Mouse (Mus musculus) layer of hippocampus, adult 18-20 months (tissue): ENCODE results near the gene Gramd4. TPM values are rescaled to one million over a fixed set of nuclear protein-coding genes. Genes with fewer than 3 reads are reported as not detected.
"Not testable (repeated sequence)": the region's sequence is repeated elsewhere in the genome, so short reads cannot be mapped to it uniquely, and the experiment has no call there.

Source experiments
- DNase-seq, 2 experiments: peaks; one replicate each; pipeline ENCODE4 v3.0.0; 2022; ENCODE audit warnings: low spot score in 2 of 2
- total RNA-seq, 2 experiments: library from RNA; stranded (reverse); gene quantifications; 2 replicates each; pipeline ENCODE4 v1.2.3; 2021

The Gramd4 gene
- total RNA-seq, 2 experiments from 2014 or later: 30.7 to 34.5 TPM

DNA sequence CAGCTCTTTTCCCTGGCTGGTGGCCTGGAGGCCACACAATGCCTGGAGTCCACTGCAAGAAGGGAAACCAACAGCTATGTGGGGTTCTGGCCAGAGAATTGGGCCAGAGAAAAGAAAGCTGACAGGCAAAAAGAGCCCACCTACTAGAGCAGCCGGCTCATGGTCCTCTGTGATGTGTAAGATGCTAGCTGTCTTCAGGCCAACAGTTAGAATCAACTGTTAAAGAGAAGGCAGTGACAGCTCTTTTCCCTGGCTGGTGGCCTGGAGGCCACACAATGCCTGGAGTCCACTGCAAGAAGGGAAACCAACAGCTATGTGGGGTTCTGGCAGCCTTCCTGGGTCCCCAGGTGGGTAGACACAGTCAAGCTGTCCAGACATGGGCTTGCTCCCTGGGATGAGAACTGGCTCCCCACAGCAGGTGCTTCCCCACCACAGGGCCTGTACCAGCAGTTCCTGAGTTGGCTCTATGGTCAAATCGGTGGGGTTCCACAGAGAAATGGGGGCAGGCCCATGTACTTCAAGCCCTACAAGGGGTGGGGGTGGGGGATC lies 120.3 kb downstream of the Gramd4 start:
- not testable (repeated sequence) for DNase-seq

DNA sequence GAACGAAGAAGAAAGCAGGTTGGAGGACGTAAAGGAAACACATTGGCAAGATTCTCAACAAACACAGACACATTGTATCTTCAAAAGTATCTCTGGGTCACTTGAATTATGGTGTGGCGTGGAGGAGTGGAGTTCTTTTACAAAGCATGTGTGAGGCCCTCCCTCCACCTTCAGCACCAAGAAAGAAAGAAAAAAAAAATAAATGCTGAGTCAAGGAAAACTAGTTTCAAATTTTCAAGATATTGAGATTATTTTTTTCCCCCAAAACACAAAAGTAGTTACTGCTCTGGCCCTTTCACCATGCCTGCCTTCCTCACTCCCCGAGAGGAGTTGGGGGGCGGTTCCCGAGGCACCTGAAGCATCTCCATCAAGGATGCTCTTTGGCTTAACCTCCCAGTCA lies 121.1 kb downstream of the Gramd4 start:
- DNase-seq: no peak

DNA sequence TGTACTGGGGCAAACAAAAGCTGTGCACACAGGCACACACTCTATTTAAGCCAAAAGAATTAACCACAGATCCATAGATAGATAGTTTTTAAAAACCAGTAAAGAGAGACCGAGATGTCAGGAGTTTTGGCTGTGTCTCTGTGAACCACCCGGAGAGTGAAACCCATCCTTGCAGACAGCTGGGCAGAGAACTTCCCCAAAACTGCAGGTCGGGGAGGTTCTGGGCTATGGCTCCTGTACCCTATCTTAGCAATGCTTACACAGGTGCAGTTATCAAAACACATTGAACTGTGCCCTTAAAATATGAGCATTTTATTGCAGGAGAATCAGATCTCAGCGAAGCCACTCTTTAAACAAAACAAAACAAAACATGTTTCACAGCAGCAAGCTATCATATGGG lies 122.9 kb downstream of the Gramd4 start:
- no peak for DNase-seq

DNA sequence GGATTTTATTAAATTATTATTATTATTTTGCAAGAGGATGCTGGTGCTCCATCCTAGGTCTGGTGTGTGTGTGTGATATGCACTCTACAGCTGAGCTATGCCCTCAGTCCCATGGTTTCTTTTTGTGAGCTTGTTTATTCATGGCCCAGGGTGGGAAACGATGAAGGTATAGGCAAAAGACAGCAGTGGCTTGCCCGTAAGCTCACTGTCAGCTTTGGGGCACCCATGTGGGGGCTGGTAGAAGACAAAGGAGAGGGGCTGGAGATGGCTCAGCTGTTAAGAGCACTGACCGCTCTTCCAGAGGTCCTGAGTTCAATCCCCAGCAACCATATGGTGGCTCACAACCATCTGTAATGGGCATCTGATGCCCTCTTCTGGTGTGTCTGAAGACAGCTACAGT lies 123.8 kb downstream of the Gramd4 start:
- not testable (repeated sequence) for DNase-seq

DNA sequence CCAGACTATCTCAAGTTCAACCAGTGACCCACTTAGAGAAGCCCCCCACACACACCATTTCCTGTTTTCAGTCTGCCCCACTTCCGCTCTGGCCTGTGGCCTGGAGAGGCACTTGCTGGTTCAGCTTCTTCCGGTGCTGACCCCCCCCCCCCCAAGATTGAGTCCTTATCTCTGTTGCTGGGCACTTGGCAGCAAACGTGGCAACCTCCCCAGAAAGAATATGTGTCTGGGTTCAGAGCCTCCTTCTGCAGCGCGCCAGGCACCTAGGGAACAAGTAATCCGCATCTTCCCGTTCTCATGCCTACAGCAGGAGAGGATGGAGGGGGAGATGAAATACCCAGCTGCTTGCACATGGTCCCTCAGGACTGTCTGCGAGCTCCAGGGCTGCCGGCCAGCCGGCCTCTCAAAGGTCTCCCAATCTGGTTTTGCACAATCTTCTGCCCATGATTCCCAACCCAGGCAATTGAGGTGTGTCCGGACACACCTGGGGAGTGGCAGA lies 124.5 kb downstream of the Gramd4 start:
- DNase-seq: no peak

DNA sequence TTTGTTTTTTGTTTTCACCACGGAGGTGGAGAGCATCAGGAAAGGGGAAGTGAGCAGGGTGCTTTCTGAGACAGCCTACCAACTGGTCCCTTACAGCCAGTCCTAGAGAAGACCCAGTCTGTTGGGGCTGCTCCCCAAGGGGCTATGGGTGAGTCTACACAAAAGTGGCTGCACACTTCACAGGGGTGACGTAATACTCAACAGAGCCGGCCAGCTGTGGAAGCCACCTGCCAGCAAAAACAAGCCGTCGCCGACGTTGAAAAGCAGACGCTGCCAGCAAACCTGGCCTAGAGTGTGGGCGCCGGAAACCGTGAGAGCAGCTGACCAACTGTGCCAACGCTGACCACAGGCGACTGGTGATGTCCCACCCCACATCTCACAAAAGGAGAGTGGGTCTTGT lies 125.2 kb downstream of the Gramd4 start:
- DNase-seq: no peak

DNA sequence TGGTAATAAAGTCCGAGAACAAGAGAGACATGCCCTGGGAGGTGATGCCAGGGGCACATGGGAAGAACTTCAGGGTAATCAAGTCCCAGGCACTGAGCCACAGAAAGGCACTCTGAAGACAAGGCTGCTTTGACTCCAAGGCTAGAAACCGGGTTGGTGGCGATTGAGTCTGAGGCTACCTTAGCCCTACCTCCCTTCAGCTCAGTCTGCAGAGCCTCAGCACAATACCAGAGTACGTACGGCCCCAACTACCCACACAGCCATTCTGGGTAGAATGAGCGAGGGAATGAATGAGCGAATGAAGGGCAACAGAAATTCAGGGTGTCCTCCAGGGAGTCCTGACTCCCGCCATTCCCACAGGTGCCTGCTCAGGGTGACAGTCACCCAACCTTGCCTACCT lies 126.0 kb downstream of the Gramd4 start:
- DNase-seq: no peak

DNA sequence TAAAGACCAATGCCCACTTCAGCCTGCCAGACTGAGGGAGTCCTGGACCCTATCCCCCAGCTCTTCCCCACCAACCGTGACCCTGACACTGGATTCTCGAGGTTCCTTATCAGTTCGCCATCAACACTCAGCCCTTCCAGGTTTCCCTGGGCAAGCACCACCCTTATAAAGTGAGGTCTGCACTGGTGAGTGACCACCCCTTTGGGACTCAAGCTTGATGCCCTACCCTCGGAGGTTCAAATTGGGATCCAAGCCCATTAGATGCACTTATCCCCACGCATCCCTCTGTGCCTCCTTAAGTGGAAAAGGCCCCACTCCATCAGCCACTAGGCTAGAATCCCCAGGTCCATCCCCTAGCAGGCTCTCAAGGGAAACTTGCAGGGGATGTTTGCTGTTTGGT lies 126.6 kb downstream of the Gramd4 start:
- no peak for DNase-seq

DNA sequence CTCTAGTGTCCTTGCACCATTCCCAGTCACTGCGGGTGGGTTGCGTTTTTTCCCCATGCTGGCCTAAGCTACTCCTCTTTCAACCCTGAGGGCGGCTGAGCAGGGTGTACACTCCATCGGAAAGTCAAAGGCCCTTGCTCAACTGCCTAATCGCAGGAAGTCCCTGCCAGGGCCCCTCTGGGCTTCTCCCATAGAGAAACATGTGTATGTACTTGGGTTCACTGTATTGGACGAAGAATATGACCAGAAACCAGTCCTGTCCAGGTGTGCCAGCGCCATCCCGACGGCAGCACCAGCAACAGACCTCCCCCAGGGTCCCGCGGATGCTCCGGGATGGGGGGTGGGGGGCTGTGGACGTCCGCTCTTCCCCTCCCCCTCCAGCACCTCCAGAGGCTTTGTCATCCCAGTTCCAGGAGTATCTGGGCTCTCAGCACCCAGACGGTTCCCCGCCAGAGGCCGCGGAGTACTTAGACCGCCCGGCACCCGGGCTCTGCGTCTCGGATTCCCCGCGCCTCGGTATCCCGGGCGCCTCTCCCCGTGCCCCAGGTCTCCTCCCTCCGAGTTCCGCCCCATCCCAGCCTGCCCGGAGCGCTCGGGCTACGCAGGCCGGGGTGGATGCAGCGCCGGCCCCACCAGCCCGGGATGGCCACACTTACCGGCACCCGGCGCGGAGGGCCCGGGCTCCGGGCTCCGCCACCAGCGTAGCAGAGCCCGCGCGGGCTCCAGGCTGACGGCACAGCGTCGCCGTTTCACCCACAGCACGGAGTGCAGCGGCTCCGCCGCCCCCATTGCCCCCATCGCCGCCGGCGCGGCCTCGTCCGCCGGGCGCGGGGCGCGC lies 127.6 kb downstream of the Gramd4 start:
- no peak for DNase-seq

DNA sequence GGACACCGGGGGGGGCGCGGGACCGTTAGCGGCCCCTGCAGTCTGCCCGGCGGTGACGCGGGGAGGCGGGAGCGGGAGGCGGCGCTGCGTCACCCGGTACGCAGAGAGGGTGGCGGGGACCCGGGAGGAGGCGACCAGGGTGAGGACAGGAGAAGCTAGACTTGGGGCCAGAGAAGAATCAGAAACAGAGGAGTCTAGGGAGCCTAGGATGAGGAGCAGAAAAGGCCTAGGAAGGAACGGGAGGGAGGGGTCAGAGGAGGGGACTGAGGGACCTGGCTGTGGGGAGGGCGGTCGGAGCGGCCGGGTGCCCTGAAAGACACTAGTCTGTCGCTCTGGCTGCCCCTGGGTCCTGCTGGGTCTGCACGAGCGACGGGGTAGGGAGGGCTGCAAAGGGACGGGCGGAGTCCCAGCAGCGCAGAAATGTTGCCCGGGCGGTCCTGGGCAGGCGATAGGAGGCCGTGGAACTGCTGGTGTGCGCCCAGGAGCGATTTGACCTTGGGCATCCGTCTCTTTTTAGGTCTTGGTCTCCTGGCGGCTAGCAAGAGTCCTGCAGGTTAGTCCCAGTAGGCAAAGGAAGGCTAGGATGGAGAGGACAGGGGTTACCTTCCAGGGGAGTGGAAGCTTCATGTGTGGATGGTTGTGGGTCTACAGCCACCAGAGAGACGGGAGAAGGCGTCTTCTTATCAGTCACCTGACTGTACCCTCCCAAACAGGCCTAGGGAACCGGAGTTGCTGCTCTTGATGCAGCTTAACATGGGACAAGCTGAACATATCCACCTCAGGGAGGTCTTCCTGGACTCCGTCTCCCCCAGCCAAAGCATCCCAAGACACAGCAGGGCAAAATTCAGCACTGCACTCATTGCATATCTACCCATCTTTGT lies 128.4 kb downstream of the Gramd4 start, which contains the start of gene Cerk:
Gene Cerk, minus strand, starts transcription at position 453 of the 881 bp plus-strand sequence.
- peak; percentile 82 to 85 for DNase-seq

DNA sequence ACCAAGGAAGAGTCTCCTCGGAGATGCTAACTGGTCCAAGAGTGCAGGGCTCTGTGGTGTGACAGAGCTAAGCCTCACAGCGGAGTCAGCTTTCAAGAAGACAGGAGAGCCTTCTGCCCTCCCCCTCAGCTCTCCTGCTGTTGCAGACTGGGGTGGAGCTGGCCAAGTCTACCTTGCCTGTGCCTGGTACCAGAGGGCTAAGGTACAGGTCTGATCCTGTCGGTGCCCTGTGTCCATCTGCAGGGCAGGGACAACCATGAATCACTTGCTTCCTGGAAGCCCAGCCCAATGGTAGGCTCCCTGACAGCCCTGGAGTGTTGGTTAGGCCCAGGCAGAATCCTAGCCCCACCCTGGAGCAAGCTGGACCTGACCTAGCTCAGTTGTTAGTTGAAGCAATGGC lies 129.2 kb downstream of the Gramd4 start:
- DNase-seq: no peak

Other genes with a start within 250 kb of the Gramd4 start
- 10 to 100 TPM; 16.5 to 20.0 TPM for gene Cdpf1, start 246.0 kb upstream of the Gramd4 start, total RNA-seq
- under 1 TPM; 0.62 to 0.63 TPM for gene Pkdrej, start 236.0 kb upstream of the Gramd4 start, total RNA-seq
- gene Ttc38, start 225.4 kb upstream of the Gramd4 start, total RNA-seq: 1 to 10 TPM; 5.0 to 6.7 TPM
- gene Gtse1, start 197.9 kb upstream of the Gramd4 start, total RNA-seq: under 1 TPM; 0.30 to 0.35 TPM
- 10 to 100 TPM; 29.1 to 38.0 TPM for gene Trmu, start 178.4 kb upstream of the Gramd4 start, total RNA-seq
- gene Celsr1, start 23.9 kb upstream of the Gramd4 start, total RNA-seq: 1 to 10 TPM; 5.6 to 6.3 TPM
- gene Cerk, start 128.4 kb downstream of the Gramd4 start, total RNA-seq: 10 to 100 TPM; 50.0 to 50.7 TPM
- 10 to 100 TPM; 34.7 to 35.9 TPM for gene Tbc1d22a, start 156.8 kb downstream of the Gramd4 start, total RNA-seq